Mouse (Mus musculus) embryonic fibroblast, embryonic 13.5 days (primary cell): ENCODE measurements around the gene Cacna2d4.

Experiments
- CTCF ChIP-seq: IDR thresholded peaks from 2 replicates; pipeline ENCODE4 v1.5.1; 2011; ENCODE audit warnings: mild to moderate bottlenecking, control low read depth, low read length, moderate library complexity, borderline replicate concordance; ENCODE audit not compliant: insufficient read depth
- POLR2A ChIP-seq: IDR thresholded peaks from 2 replicates; pipeline ENCODE4 v1.6.1; 2011; ENCODE audit warnings: low read depth, mild to moderate bottlenecking, control low read depth, low read length, moderate library complexity

DNA sequence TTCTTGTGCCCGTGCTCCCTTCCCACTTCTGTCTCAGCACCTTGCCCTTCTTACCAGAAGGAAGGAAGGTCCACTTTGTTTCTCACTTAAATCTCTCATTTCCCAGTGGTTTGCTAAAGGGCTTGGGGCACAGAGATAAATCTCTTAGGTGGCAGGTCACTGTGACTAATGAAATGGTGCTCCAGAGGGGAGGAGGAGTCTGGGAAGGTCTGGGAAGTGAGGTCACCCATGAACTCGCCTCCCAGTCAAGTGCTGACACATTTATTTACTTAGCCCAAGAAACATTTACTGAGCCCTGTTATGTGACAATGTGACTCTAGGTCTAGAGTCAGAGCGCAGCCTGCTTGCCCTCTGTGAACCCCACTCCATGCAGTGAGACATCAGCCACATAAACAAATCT is 96.9 kb downstream of the Cacna2d4 start:
- TF ChIP-seq CTCF (no peak), POLR2A (no peak)
